Mouse (Mus musculus): ENCODE results near the gene Tbpl1. TPM values are rescaled to one million over a fixed set of nuclear protein-coding genes. Genes with fewer than 3 reads are reported as not detected.

Gene Tbpl1
- total and polyA plus RNA-seq, 3 experiments: 36.6 to 41.8 TPM; not detected in 1

GRCm38 (mm10) chr10:22698158-22698953, 33.4 kb downstream of the Tbpl1 start:
- H3K9ac ChIP-seq (ENCODE audit: control insufficient read depth, low read depth, low read length, poor library complexity, severe bottlenecking): no peak overlapping the region
- peaks cover 0 to 5% of the 10 kb centered on the region in 2 experiments; a peak in 2 of 4 replicates for H3K4me1 ChIP-seq (ENCODE audit: control insufficient read depth in 1 of 2, insufficient read depth in 2 of 2, low read length in 2 of 2)
- H3K79me2 ChIP-seq (ENCODE audit: control insufficient read depth, insufficient read depth, low read length, poor library complexity): no peaks in the 10 kb centered on the region
- DNase-seq (ENCODE audit: low read depth, low spot score): no peak
- H3K9me3 ChIP-seq (replicated peaks; ENCODE audit: insufficient read depth, low read length): no peaks in the 10 kb centered on the region
- peaks cover 2% of the 10 kb centered on the region in 2 experiments; a peak in 1 of 4 replicates for H3K36me3 ChIP-seq (ENCODE audit: control insufficient read depth in 1 of 2, insufficient read depth in 2 of 2, low read length in 2 of 2)
- no peak for TF ChIP-seq E2F4 (IDR thresholded peaks at IDR 0.05; ENCODE audit: borderline replicate concordance, low read depth, low read length)
- no peak for TF ChIP-seq NRF1 (IDR thresholded peaks at IDR 0.05; ENCODE audit: insufficient read depth, low read depth, low read length, poor library complexity, severe bottlenecking)
- TF ChIP-seq MAX (IDR thresholded peaks at IDR 0.05; ENCODE audit: low read length): no peak
- no peak for TF ChIP-seq MEF2A (IDR thresholded peaks at IDR 0.05; ENCODE audit: extremely low read depth, insufficient replicate concordance, low read depth, low read length, poor library complexity, severe bottlenecking)
- no peak for TF ChIP-seq TBP (IDR thresholded peaks at IDR 0.05; ENCODE audit: low read depth, low read length)
- no peak for TF ChIP-seq POLR2AphosphoS5 (IDR thresholded peaks at IDR 0.05; ENCODE audit: borderline replicate concordance, low read depth, low read length)
- no peak for TF ChIP-seq MAFK (IDR thresholded peaks at IDR 0.05; ENCODE audit: borderline replicate concordance, low read depth, low read length)
- TF ChIP-seq NELFE (IDR thresholded peaks at IDR 0.05; ENCODE audit: low read depth, low read length): no peak
- no peak for TF ChIP-seq RCOR1 (IDR thresholded peaks at IDR 0.05; ENCODE audit: low read depth, low read length)
- TF ChIP-seq USF1 (IDR thresholded peaks at IDR 0.05; ENCODE audit: low read depth, low read length): no peak
- no peak for TF ChIP-seq TAL1 (IDR thresholded peaks at IDR 0.05; ENCODE audit: low read length)
- TF ChIP-seq HCFC1 (IDR thresholded peaks at IDR 0.05; ENCODE audit: low read depth, low read length): no peak
- H3K27ac ChIP-seq (ENCODE audit: control insufficient read depth, low read depth, low read length): no peak overlapping the region
- no peaks in the 10 kb centered on the region for H3K27me3 ChIP-seq (ENCODE audit: control insufficient read depth in 1 of 2, insufficient read depth in 2 of 2, low read length in 2 of 2)
- H3K4me3 ChIP-seq (ENCODE audit: control insufficient read depth in 1 of 2, insufficient read depth in 1 of 2, low read depth in 2 of 2, low read length in 2 of 2): no peak overlapping the region

GRCm38 (mm10) chr10:22696864-22697263, 34.9 kb downstream of the Tbpl1 start:
- no peak for TF ChIP-seq CTCF (IDR thresholded peaks at IDR 0.05 in 2 of 3, conservative IDR thresholded peaks at IDR 0.05 in 1 of 3; ENCODE audit: control insufficient read depth in 1 of 3, insufficient read depth in 1 of 3, low read depth in 2 of 3, low read length in 3 of 3, poor library complexity in 1 of 3, severe bottlenecking in 1 of 3)
- no peak for TF ChIP-seq ZNF384 (IDR thresholded peaks at IDR 0.05; ENCODE audit: low read depth, low read length)
- TF ChIP-seq RCOR1 (IDR thresholded peaks at IDR 0.05; ENCODE audit: low read depth, low read length): no peak
- TF ChIP-seq GATA1 (IDR thresholded peaks at IDR 0.05; ENCODE audit: low read depth, low read length): no peak
- no peak for TF ChIP-seq TCF12 (IDR thresholded peaks at IDR 0.05; ENCODE audit: low read depth, low read length)
- no peak for TF ChIP-seq POLR2AphosphoS2 (IDR thresholded peaks at IDR 0.05; ENCODE audit: low read length)
- TF ChIP-seq ELF1 (IDR thresholded peaks at IDR 0.05; ENCODE audit: low read depth, low read length): no peak
- no peak for TF ChIP-seq RAD21 (IDR thresholded peaks at IDR 0.05; ENCODE audit: low read depth, low read length)
- no peak for TF ChIP-seq SIN3A (IDR thresholded peaks at IDR 0.05; ENCODE audit: low read length)
- no peak for TF ChIP-seq USF1 (IDR thresholded peaks at IDR 0.05; ENCODE audit: low read depth, low read length)
- no peak for TF ChIP-seq MYC (IDR thresholded peaks at IDR 0.05; ENCODE audit: low read depth, low read length)
- no peak for TF ChIP-seq TBP (IDR thresholded peaks at IDR 0.05; ENCODE audit: low read depth, low read length)
- TF ChIP-seq ZKSCAN1 (IDR thresholded peaks at IDR 0.05; ENCODE audit: low read depth, low read length): no peak
- no peak for TF ChIP-seq ZC3H11A (IDR thresholded peaks at IDR 0.05; ENCODE audit: low read depth, low read length)
- no peak for TF ChIP-seq KAT2A (conservative IDR thresholded peaks at IDR 0.05; ENCODE audit: low read depth, low read length)
- no peak for TF ChIP-seq JUND (IDR thresholded peaks at IDR 0.05; ENCODE audit: low read depth, low read length)
- no peak for TF ChIP-seq USF2 (IDR thresholded peaks at IDR 0.05; ENCODE audit: borderline replicate concordance in 1 of 2, insufficient read depth in 1 of 2, low read depth in 1 of 2, low read length in 2 of 2)
- TF ChIP-seq MXI1 (IDR thresholded peaks at IDR 0.05; ENCODE audit: low read depth, low read length): no peak
- peaks cover 0 to 5% of the 10 kb centered on the region in 2 experiments; a peak in 2 of 4 replicates for H3K4me1 ChIP-seq (ENCODE audit: control insufficient read depth in 1 of 2, insufficient read depth in 2 of 2, low read length in 2 of 2)

More at GRCm38 (mm10) chr10:22696864-22697263, 34.9 kb downstream of the Tbpl1 start:
- no peak for DNase-seq (ENCODE audit: low read depth, low spot score)
- H3K27ac ChIP-seq (ENCODE audit: control insufficient read depth, low read depth, low read length): no peak overlapping the region
- H3K27me3 ChIP-seq (ENCODE audit: control insufficient read depth in 1 of 2, insufficient read depth in 2 of 2, low read length in 2 of 2): no peaks in the 10 kb centered on the region
- H3K4me3 ChIP-seq (ENCODE audit: control insufficient read depth in 1 of 2, insufficient read depth in 1 of 2, low read depth in 2 of 2, low read length in 2 of 2): no peak overlapping the region
- no peaks in the 10 kb centered on the region for H3K9me3 ChIP-seq (replicated peaks; ENCODE audit: insufficient read depth, low read length)
- 0 out of 4 replicates have a peak, but pooled peaks cover 0 to 2% of the 10 kb centered on the region in 2 experiments for H3K36me3 ChIP-seq (ENCODE audit: control insufficient read depth in 1 of 2, insufficient read depth in 2 of 2, low read length in 2 of 2)
- no peak overlapping the region for H3K9ac ChIP-seq (ENCODE audit: control insufficient read depth, low read depth, low read length, poor library complexity, severe bottlenecking)
- H3K79me2 ChIP-seq (ENCODE audit: control insufficient read depth, insufficient read depth, low read length, poor library complexity): no peaks in the 10 kb centered on the region

All from MEL (cell line).